Mouse (Mus musculus): ENCODE data around the gene Rptor. TPM values are rescaled to one million over a fixed set of nuclear protein-coding genes. Genes with fewer than 3 reads are reported as not detected.

Gene Rptor
- polyA plus RNA-seq, 1 experiment from 2014 or later = 9.1 TPM

DNA sequence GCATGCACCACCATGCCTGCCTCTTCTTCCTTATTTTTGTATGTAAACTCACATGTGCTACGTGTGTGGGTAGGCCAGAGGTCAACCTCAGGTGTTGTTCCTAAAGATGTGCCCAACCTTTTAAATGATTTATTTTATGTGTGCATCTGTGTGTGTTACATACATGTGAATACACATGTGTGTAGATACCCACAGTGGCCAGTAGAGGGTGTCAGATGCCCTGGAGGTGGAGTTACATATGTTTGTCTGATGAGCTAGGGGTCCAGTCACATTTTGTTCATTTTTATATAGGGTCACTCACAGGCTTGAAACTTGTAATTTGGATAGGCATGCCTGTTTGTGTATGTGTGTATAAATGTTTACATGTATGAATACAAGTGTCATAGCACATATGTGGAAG is 2.4 kb upstream of the Rptor start:
- Histone ChIP-seq H3K9me3 (ENCODE audit: low read length) (no peaks in the 10 kb centered on the region), H3K27me3 (ENCODE audit: insufficient read depth, low read length) (no peaks in the 10 kb centered on the region; the same call in 1 of the 2 replicates), H3K9ac (replicated peaks; ENCODE audit: low read length) (no peak overlapping the region), H3K27ac (ENCODE audit: low read length) (no peak overlapping the region), H3K36me3 (ENCODE audit: insufficient read depth, low read length) (no peaks in the 10 kb centered on the region), H3K4me3 (ENCODE audit: low read length) (no peak overlapping the region), H3K4me1 (ENCODE audit: insufficient read depth, low read length) (peaks cover 12% of the 10 kb centered on the region), H3K4me2 (replicated peaks; ENCODE audit: low read depth, low read length) (no peak overlapping the region)
- ATAC-seq (ENCODE audit: low FRiP score, low TSS enrichment) = no peak
- WGBS = 78% methylated on average over 1 of the region's 1 CpGs

DNA sequence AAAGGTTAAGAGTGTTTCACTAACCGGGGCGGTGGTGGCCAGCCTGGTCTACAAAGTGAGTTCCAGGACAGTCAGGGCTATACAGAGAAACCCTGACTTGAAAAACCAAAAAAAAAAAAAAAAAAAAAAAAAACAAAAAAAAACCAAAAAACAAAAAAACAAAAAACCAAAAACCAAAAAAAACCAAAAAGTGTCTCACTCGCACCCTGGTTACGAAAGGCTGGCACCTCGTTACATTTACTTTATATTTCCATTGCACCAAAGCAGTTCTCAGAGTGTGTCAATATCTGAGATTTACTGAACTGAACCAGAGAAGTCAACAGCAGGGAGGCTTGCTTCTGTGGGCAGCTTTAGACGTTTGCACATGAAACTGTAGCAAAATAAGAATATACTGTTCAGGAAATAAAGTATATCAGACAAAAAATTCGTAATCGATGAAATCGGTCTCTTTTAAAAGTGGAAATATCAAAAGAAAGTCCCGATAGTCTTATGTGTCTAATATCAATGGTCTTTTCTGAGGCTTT is 466 bp upstream of the Rptor start:
- peaks cover 12% of the 10 kb centered on the region for H3K4me1 ChIP-seq (ENCODE audit: insufficient read depth, low read length)
- H3K4me2 ChIP-seq (replicated peaks; ENCODE audit: low read depth, low read length) = peak overlapping the region; percentile 52
- no peaks in the 10 kb centered on the region for H3K27me3 ChIP-seq (ENCODE audit: insufficient read depth, low read length)
- no peaks in the 10 kb centered on the region for H3K9me3 ChIP-seq (ENCODE audit: low read length)
- no peak for ATAC-seq (ENCODE audit: low FRiP score, low TSS enrichment)
- no peaks in the 10 kb centered on the region for H3K36me3 ChIP-seq (ENCODE audit: insufficient read depth, low read length)
- no peak overlapping the region; the same call in 1 of the 2 replicates for H3K9ac ChIP-seq (replicated peaks; ENCODE audit: low read length)
- peak overlapping the region; percentile 79 for H3K4me3 ChIP-seq (ENCODE audit: low read length)
- H3K27ac ChIP-seq (ENCODE audit: low read length) = no peak overlapping the region
- WGBS = 34% methylated on average over 10 of the region's 10 CpGs

DNA sequence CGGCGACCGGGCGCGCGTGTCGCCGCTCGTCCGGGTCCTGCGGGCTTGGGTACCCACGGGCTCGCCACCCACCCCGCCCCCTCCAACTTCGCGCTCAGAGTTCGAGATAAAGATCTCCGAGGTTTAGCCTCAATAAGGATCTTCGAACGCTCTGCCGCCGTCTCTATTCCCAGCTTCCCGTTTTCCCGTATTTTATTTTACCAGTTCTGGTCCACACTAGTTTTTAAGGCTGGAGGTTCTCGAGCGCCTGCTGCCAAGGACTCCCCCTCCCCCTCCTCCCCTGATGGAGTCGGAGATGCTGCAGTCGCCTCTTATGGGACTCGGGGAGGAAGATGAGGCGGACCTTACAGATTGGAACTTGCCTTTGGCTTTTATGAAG is 811 bp downstream of the Rptor start:
- under 1% methylated on average over 30 of the region's 30 CpGs for WGBS
- no peaks in the 10 kb centered on the region for H3K27me3 ChIP-seq (ENCODE audit: insufficient read depth, low read length)
- no peaks in the 10 kb centered on the region for H3K9me3 ChIP-seq (ENCODE audit: low read length)

DNA sequence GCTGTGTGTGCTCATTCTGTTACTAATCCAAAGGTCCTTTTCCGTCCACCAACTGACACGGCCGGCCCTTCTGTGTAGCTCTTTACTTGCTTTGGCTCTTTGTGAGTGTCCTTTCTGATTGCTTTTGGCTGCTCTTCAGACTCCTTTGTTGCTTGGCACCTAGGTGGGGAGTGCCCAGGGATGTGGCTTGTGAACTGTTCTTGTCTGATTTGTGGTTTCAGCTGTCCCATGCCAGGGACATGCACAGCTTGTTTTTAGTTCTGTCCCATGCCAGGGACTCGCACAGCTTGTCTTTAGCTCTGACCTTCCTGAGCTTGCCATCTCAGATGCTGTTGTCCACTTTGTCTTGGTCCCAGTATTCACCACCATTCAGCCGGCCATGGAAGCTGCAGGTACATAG is 4.8 kb downstream of the Rptor start:
- H3K36me3 ChIP-seq (ENCODE audit: insufficient read depth, low read length) = peaks cover 5% of the 10 kb centered on the region; the same call in 1 of the 2 replicates
- H3K27ac ChIP-seq (ENCODE audit: low read length) = no peak overlapping the region
- H3K4me3 ChIP-seq (ENCODE audit: low read length) = no peak overlapping the region
- no peak overlapping the region for H3K9ac ChIP-seq (replicated peaks; ENCODE audit: low read length)
- no peak overlapping the region for H3K4me2 ChIP-seq (replicated peaks; ENCODE audit: low read depth, low read length)
- no peak for ATAC-seq (ENCODE audit: low FRiP score, low TSS enrichment)
- H3K9me3 ChIP-seq (ENCODE audit: low read length) = no peaks in the 10 kb centered on the region
- 94% methylated on average over 5 of the region's 5 CpGs for WGBS
- no peaks in the 10 kb centered on the region for H3K27me3 ChIP-seq (ENCODE audit: insufficient read depth, low read length)
- H3K4me1 ChIP-seq (ENCODE audit: insufficient read depth, low read length) = peaks cover 10% of the 10 kb centered on the region

More for the DNA sequence above, 811 bp downstream of the Rptor start:
- H3K36me3 ChIP-seq (ENCODE audit: insufficient read depth, low read length) = peaks cover 5% of the 10 kb centered on the region; the same call in 1 of the 2 replicates
- peak overlapping the region; percentile 71 for H3K4me2 ChIP-seq (replicated peaks; ENCODE audit: low read depth, low read length)
- H3K9ac ChIP-seq (replicated peaks; ENCODE audit: low read length) = peak overlapping the region; percentile 90
- ATAC-seq (ENCODE audit: low FRiP score, low TSS enrichment) = no peak
- peaks cover 12% of the 10 kb centered on the region for H3K4me1 ChIP-seq (ENCODE audit: insufficient read depth, low read length)
- H3K27ac ChIP-seq (ENCODE audit: low read length) = peak overlapping the region; percentile 82
- H3K4me3 ChIP-seq (ENCODE audit: low read length) = peak overlapping the region; percentile 79

DNA sequence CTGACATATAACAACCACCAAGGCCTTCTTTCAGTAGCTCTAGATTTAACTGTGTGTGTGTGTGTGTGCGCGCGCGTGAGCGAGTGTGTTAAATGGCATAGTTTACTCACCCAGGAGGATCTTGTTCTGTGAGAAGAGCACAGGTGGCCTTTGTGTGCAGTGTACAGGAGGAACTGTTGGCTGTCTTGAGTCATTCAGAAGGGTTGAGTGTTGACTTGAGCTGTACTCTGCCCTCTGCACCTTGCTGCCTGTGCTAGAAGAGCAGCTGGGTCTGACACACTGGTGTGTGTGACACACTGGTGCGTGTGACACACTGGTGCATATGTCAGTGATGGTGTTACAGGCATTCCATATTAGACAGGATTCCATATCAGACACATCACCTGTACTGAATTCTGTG is 8.8 kb downstream of the Rptor start:
- no peaks in the 10 kb centered on the region for H3K9me3 ChIP-seq (ENCODE audit: low read length)
- WGBS = 95% methylated on average over 6 of the region's 6 CpGs
- no peak overlapping the region for H3K4me2 ChIP-seq (replicated peaks; ENCODE audit: low read depth, low read length)
- no peak overlapping the region for H3K9ac ChIP-seq (replicated peaks; ENCODE audit: low read length)
- H3K36me3 ChIP-seq (ENCODE audit: insufficient read depth, low read length) = peaks cover 5% of the 10 kb centered on the region; the same call in 1 of the 2 replicates
- no peak for ATAC-seq (ENCODE audit: low FRiP score, low TSS enrichment)
- no peak overlapping the region for H3K4me3 ChIP-seq (ENCODE audit: low read length)
- H3K27ac ChIP-seq (ENCODE audit: low read length) = no peak overlapping the region
- no peaks in the 10 kb centered on the region for H3K4me1 ChIP-seq (ENCODE audit: insufficient read depth, low read length)
- no peaks in the 10 kb centered on the region for H3K27me3 ChIP-seq (ENCODE audit: insufficient read depth, low read length)

- Histone ChIP-seq H3K27me3 (ENCODE audit: insufficient read depth, low read length) (no peaks in the 10 kb centered on the region), H3K27ac (ENCODE audit: low read length) (no peak overlapping the region), H3K4me3 (ENCODE audit: low read length) (no peak overlapping the region), H3K4me1 (ENCODE audit: insufficient read depth, low read length) (no peaks in the 10 kb centered on the region), H3K9ac (replicated peaks; ENCODE audit: low read length) (no peak overlapping the region), H3K9me3 (ENCODE audit: low read length) (no peaks in the 10 kb centered on the region), H3K4me2 (replicated peaks; ENCODE audit: low read depth, low read length) (no peak overlapping the region), H3K36me3 (ENCODE audit: insufficient read depth, low read length) (peaks cover 5% of the 10 kb centered on the region; the same call in 1 of the 2 replicates)
- WGBS = 86% methylated on average over 3 of the region's 3 CpGs
- no peak for ATAC-seq (ENCODE audit: low FRiP score, low TSS enrichment)
Observed at GRCm38 (mm10) chr11:119612179-119612578, 9.5 kb downstream of the Rptor start.

DNA sequence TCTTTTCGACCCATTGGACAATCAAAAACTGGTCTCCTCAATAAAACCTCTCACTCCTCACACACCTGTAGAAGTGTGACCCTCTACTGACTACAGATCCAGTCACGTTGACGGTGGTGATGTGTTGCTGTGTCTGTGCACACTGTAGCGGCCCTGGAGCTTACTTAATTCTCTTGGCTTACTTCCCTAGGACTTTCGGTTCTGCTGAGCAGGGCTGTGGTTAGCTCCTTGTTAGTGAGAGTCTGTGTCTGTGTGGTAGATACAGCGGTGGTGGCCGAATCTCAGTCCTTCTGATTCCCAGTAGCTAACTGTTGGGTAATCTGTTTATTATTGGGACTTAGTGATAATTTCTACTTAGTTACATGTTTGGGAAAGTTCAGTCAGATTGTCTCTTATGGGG is 12.4 kb downstream of the Rptor start:
- 90% methylated on average over 7 of the region's 7 CpGs for WGBS
- H3K9me3 ChIP-seq (ENCODE audit: low read length) = no peaks in the 10 kb centered on the region
- H3K9ac ChIP-seq (replicated peaks; ENCODE audit: low read length) = no peak overlapping the region
- H3K4me2 ChIP-seq (replicated peaks; ENCODE audit: low read depth, low read length) = no peak overlapping the region
- peaks cover 2% of the 10 kb centered on the region; the same call in 1 of the 2 replicates for H3K4me1 ChIP-seq (ENCODE audit: insufficient read depth, low read length)
- no peak overlapping the region for H3K4me3 ChIP-seq (ENCODE audit: low read length)
- no peak for ATAC-seq (ENCODE audit: low FRiP score, low TSS enrichment)
- no peak overlapping the region for H3K27ac ChIP-seq (ENCODE audit: low read length)
- no peaks in the 10 kb centered on the region for H3K36me3 ChIP-seq (ENCODE audit: insufficient read depth, low read length)
- no peaks in the 10 kb centered on the region for H3K27me3 ChIP-seq (ENCODE audit: insufficient read depth, low read length)

DNA sequence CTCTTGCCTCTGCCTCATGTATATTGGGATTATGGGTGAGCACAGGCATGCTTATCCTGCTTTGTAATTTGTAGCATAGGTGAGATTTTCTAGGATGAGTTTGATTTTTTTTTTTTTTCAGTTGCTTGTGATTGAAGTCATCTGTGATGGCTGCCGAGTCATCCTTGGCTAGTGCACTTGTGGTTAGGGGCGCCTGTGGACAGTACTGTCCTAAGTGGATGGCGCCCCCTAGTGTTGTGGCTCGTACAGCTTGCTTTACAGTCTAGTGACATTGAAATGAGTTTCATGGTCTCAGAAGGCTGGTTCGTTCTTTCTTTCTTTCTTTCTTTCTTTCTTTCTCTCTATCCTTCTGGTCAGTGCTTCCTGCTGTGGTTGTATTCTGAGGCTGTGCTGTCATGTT is 16.1 kb downstream of the Rptor start:
- Histone ChIP-seq H3K9ac (replicated peaks; ENCODE audit: low read length) (no peak overlapping the region), H3K4me2 (replicated peaks; ENCODE audit: low read depth, low read length) (no peak overlapping the region)
- WGBS = 65% methylated on average over 5 of the region's 5 CpGs

DNA sequence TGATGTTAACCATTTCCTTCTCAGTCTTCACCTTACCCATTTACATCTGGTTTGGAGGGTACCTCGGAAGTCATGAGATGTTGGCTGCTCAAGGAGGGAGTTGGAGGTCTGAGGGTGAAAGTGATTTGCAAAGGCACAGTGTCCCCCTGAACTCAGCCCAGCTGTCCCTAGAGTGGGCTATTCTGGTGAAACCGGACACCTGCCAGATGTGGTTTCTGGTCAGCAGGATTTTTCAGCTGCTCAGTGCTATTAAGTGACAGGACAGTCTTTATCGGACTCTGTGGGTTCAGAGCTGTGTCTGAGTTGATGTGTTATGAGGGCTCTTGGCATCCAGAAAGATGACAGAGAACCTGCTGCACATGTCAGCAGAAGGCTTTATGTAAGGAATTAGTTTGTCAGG is 18.6 kb downstream of the Rptor start:
- H3K9me3 ChIP-seq (ENCODE audit: low read length) = no peaks in the 10 kb centered on the region
- 25% methylated on average over 3 of the region's 3 CpGs for WGBS
- no peak for ATAC-seq (ENCODE audit: low FRiP score, low TSS enrichment)

More for the DNA sequence above, 16.1 kb downstream of the Rptor start:
- Histone ChIP-seq H3K4me3 (ENCODE audit: low read length) (no peak overlapping the region), H3K4me1 (ENCODE audit: insufficient read depth, low read length) (peaks cover 23% of the 10 kb centered on the region), H3K9me3 (ENCODE audit: low read length) (no peaks in the 10 kb centered on the region), H3K27ac (ENCODE audit: low read length) (no peak overlapping the region), H3K36me3 (ENCODE audit: insufficient read depth, low read length) (no peaks in the 10 kb centered on the region), H3K27me3 (ENCODE audit: insufficient read depth, low read length) (no peaks in the 10 kb centered on the region)
- no peak for ATAC-seq (ENCODE audit: low FRiP score, low TSS enrichment)

DNA sequence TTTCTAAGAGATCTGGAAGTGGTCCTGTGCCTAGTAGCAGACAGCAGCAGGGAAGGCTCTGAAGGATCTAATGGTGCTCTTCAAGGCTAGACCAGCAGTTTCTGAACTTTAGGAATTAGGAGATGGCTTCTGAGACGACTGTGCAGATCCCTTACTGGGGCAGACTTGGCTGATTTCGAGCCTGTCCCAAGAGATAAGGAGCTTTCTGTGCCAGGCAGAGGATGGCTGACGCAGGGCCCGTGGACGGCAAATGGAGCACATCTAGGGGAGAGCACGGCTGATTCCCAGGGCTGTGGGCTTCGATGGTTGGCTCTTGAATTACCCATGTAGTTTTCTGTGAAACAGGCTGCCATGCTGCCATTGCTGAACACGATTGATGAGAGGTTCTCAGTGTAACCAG is 21.1 kb downstream of the Rptor start:
- Histone ChIP-seq H3K36me3 (ENCODE audit: insufficient read depth, low read length) (no peaks in the 10 kb centered on the region), H3K4me1 (ENCODE audit: insufficient read depth, low read length) (peaks cover 40% of the 10 kb centered on the region), H3K4me2 (replicated peaks; ENCODE audit: low read depth, low read length) (no peak overlapping the region), H3K9ac (replicated peaks; ENCODE audit: low read length) (no peak overlapping the region), H3K27me3 (ENCODE audit: insufficient read depth, low read length) (no peaks in the 10 kb centered on the region), H3K9me3 (ENCODE audit: low read length) (no peaks in the 10 kb centered on the region), H3K4me3 (ENCODE audit: low read length) (no peak overlapping the region), H3K27ac (ENCODE audit: low read length) (no peak overlapping the region)
- WGBS = 86% methylated on average over 8 of the region's 8 CpGs
- ATAC-seq (ENCODE audit: low FRiP score, low TSS enrichment) = no peak

More for the DNA sequence above, 18.6 kb downstream of the Rptor start:
- Histone ChIP-seq H3K4me3 (ENCODE audit: low read length) (no peak overlapping the region), H3K27ac (ENCODE audit: low read length) (no peak overlapping the region), H3K36me3 (ENCODE audit: insufficient read depth, low read length) (no peaks in the 10 kb centered on the region), H3K4me1 (ENCODE audit: insufficient read depth, low read length) (peaks cover 40% of the 10 kb centered on the region), H3K9ac (replicated peaks; ENCODE audit: low read length) (no peak overlapping the region), H3K27me3 (ENCODE audit: insufficient read depth, low read length) (no peaks in the 10 kb centered on the region), H3K4me2 (replicated peaks; ENCODE audit: low read depth, low read length) (no peak overlapping the region)
